Mouse (Mus musculus): ENCODE data around the gene Atp5l. TPM values are rescaled to one million over a fixed set of nuclear protein-coding genes. Genes with fewer than 3 reads are reported as not detected.
A peak's percentile ranks its signal among the peaks of the same experiment; 100 is the strongest.

Atp5l gene
- total and polyA plus RNA-seq, 3 experiments = 1,092 to 1,698 (median 1,478) TPM

DNA sequence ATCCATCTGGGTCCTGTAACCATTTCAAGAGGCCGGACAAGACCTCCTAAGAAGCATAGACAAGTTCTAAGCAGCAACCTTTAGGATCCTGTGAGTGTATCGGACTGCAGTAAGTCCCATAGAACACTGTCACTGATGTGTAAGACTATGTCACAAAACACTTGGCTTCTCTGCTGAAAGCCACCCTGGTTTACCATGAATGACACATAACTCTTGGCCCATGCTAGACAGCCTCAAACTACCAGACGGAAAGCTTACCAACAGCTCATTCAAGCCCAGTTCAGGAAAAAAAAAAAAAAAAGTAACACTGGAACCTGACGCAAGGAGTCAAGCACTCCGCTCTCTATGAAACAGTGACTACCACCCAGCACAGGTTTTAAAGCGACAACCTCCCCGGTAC lies 42.9 kb downstream of the Atp5l start:
- peaks cover 39% of the 10 kb centered on the region for H3K36me3 ChIP-seq (ENCODE audit: control insufficient read depth, insufficient read depth, low read length)
- no peak overlapping the region for H3K4me3 ChIP-seq
- H3K9ac ChIP-seq (ENCODE audit: low read depth, low read length) = no peak overlapping the region
- no peaks in the 10 kb centered on the region for H3K27me3 ChIP-seq (ENCODE audit: control insufficient read depth, insufficient read depth, low read length)
- H3K27ac ChIP-seq = no peak overlapping the region
- TF ChIP-seq POLR2A (IDR thresholded peaks at IDR 0.05; ENCODE audit: insufficient read depth, low read depth, low read length) = no peak
- intact Hi-C loops (cut with DNase I) = no loop called here
- peaks cover 15% of the 10 kb centered on the region for H3K79me2 ChIP-seq (replicated peaks; ENCODE audit: control insufficient read depth, insufficient read depth, low read length)
- H3K4me1 ChIP-seq (ENCODE audit: control insufficient read depth, insufficient read depth, low read length) = peaks cover 20% of the 10 kb centered on the region
- WGBS = 75% methylated on average over 7 of the region's 7 CpGs
- no peak for DNase-seq

DNA sequence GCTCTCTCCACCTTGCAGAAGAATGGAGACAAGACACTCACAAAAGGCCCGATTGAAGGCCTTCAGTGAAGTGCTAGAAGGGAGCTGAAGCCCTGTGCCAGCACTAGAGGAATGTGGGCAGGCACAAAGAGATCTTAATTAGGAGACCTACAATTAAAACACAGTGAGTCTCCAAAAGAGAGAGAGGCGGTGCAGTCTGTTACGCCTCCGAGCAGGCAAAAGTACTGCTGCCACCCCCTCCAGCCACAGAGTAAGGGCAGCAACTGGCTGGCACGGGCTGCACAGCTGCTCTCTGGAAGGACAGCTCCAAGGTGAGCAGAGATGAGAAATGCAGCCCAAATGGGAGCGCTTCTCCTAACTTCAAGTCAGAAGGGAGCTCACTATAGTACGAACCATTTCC lies 45.1 kb downstream of the Atp5l start:
- Histone ChIP-seq H3K27ac (peak overlapping the region; percentile 59), H3K36me3 (ENCODE audit: control insufficient read depth, insufficient read depth, low read length) (peaks cover 46% of the 10 kb centered on the region), H3K9ac (ENCODE audit: low read depth, low read length) (peak overlapping the region; percentile 35), H3K79me2 (replicated peaks; ENCODE audit: control insufficient read depth, insufficient read depth, low read length) (peaks cover 23% of the 10 kb centered on the region), H3K4me1 (ENCODE audit: control insufficient read depth, insufficient read depth, low read length) (peaks cover 26% of the 10 kb centered on the region), H3K4me3 (no peak overlapping the region), H3K27me3 (ENCODE audit: control insufficient read depth, insufficient read depth, low read length) (no peaks in the 10 kb centered on the region)
- DNase-seq = peak; percentile 34 to 56
- no peak for TF ChIP-seq CTCF (IDR thresholded peaks at IDR 0.05)
- 0 out of 2 replicates have a peak, but pooled peaks have one; percentile 12 for TF ChIP-seq POLR2A (IDR thresholded peaks at IDR 0.05; ENCODE audit: insufficient read depth, low read depth, low read length)
- 52% methylated on average over 7 of the region's 7 CpGs for WGBS
- intact Hi-C loops (cut with DNase I) = no loop called here

DNA sequence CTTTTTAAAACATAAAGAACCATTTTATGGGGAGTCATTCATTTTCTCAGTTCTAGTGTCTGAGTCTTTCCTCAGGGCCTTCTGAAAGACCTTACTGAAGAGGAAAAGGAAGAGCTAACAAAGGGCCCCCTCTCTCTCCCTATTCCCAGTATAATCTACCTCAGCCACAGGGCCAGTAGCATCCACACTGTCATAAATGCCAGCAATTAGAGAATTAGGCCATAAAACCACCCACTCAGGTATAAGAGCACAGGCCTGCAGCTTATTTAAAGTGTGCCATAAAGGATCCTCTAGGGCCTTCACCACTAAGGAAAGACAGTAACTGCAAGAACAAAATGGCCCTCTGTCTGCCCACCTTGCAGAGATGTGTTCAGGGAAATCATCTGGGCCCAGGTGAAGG lies 46.3 kb downstream of the Atp5l start:
- no peak for DNase-seq
- intact Hi-C loops (cut with DNase I) = no loop called here
- Histone ChIP-seq H3K79me2 (replicated peaks; ENCODE audit: control insufficient read depth, insufficient read depth, low read length) (peaks cover 24% of the 10 kb centered on the region), H3K36me3 (ENCODE audit: control insufficient read depth, insufficient read depth, low read length) (peaks cover 49% of the 10 kb centered on the region), H3K4me3 (no peak overlapping the region), H3K9ac (ENCODE audit: low read depth, low read length) (no peak overlapping the region), H3K27ac (no peak overlapping the region), H3K4me1 (ENCODE audit: control insufficient read depth, insufficient read depth, low read length) (peaks cover 24% of the 10 kb centered on the region), H3K27me3 (ENCODE audit: control insufficient read depth, insufficient read depth, low read length) (no peaks in the 10 kb centered on the region)
- TF ChIP-seq EP300 (IDR thresholded peaks at IDR 0.05; ENCODE audit: insufficient read depth, low read depth, low read length) (no peak), POLR2A (IDR thresholded peaks at IDR 0.05; ENCODE audit: insufficient read depth, low read depth, low read length) (no peak), CTCF (IDR thresholded peaks at IDR 0.05) (no peak)

DNA sequence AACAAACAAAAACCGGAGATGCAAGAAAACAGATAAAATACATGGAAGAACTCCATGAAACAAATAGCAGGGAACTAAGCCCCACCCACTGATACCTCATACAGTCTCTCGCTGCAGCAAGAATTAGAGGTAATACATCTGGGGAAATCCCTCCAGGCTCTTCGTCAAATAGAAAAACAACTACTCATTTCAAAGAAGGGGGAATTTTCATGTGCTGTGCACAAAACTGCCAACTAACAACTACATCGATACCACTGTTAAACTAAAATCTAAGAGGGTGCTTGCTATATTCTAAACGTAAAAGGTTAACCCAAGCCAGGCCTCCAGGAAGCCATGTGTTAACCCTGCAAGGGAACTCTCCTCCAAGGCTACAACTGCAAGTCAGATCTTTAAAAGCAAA lies 46.9 kb downstream of the Atp5l start:
- Histone ChIP-seq H3K79me2 (replicated peaks; ENCODE audit: control insufficient read depth, insufficient read depth, low read length) (peaks cover 24% of the 10 kb centered on the region), H3K9ac (ENCODE audit: low read depth, low read length) (no peak overlapping the region), H3K4me3 (no peak overlapping the region), H3K36me3 (ENCODE audit: control insufficient read depth, insufficient read depth, low read length) (peaks cover 48% of the 10 kb centered on the region), H3K27me3 (ENCODE audit: control insufficient read depth, insufficient read depth, low read length) (no peaks in the 10 kb centered on the region), H3K27ac (no peak overlapping the region), H3K4me1 (ENCODE audit: control insufficient read depth, insufficient read depth, low read length) (peaks cover 24% of the 10 kb centered on the region)
- 37% methylated on average over 5 of the region's 5 CpGs for WGBS
- no peak for DNase-seq
- no peak for TF ChIP-seq POLR2A (IDR thresholded peaks at IDR 0.05; ENCODE audit: insufficient read depth, low read depth, low read length)
- TF ChIP-seq CTCF (IDR thresholded peaks at IDR 0.05) = no peak
- TF ChIP-seq EP300 (IDR thresholded peaks at IDR 0.05; ENCODE audit: insufficient read depth, low read depth, low read length) = no peak
- intact Hi-C loops (cut with DNase I) = no loop called here

- Histone ChIP-seq H3K36me3 (ENCODE audit: control insufficient read depth, insufficient read depth, low read length) (peaks cover 41% of the 10 kb centered on the region), H3K27ac (no peak overlapping the region), H3K9ac (ENCODE audit: low read depth, low read length) (no peak overlapping the region), H3K4me1 (ENCODE audit: control insufficient read depth, insufficient read depth, low read length) (peaks cover 31% of the 10 kb centered on the region), H3K27me3 (ENCODE audit: control insufficient read depth, insufficient read depth, low read length) (no peaks in the 10 kb centered on the region), H3K79me2 (replicated peaks; ENCODE audit: control insufficient read depth, insufficient read depth, low read length) (peaks cover 22% of the 10 kb centered on the region), H3K4me3 (no peak overlapping the region)
- peak; percentile 27 to 52 for DNase-seq
- TF ChIP-seq EP300 (IDR thresholded peaks at IDR 0.05; ENCODE audit: insufficient read depth, low read depth, low read length) (no peak), POLR2A (IDR thresholded peaks at IDR 0.05; ENCODE audit: insufficient read depth, low read depth, low read length) (no peak), CTCF (IDR thresholded peaks at IDR 0.05) (no peak)
- intact Hi-C loops (cut with DNase I) = no loop called here
- WGBS = 61% methylated on average over 13 of the region's 13 CpGs
Observed at GRCm38 (mm10) chr9:44868336-44869094, 52.0 kb downstream of the Atp5l start.

DNA sequence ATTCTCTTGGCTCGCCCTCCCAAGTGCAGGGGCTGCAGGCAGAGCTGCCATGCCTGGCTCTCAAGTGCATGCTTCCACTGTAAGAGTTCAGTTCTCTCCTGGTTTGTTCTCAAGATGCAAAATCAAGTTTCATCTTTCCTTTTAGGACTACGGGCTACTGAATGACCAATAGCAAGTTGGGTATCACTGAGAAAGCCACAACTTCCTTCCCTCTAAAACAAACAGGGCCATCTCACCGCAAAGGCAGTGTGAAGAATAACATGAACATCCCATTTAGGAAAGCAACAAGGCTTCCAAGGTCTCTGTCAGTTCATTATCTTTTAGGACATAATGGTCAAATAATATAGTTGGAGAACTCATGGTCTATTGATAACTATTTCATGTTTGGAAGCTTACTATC lies 52.9 kb downstream of the Atp5l start:
- no peak for DNase-seq
- Histone ChIP-seq H3K9ac (ENCODE audit: low read depth, low read length) (no peak overlapping the region), H3K4me1 (ENCODE audit: control insufficient read depth, insufficient read depth, low read length) (peaks cover 28% of the 10 kb centered on the region), H3K36me3 (ENCODE audit: control insufficient read depth, insufficient read depth, low read length) (peaks cover 36% of the 10 kb centered on the region), H3K79me2 (replicated peaks; ENCODE audit: control insufficient read depth, insufficient read depth, low read length) (peaks cover 20% of the 10 kb centered on the region), H3K4me3 (no peak overlapping the region), H3K27ac (no peak overlapping the region), H3K27me3 (ENCODE audit: control insufficient read depth, insufficient read depth, low read length) (no peaks in the 10 kb centered on the region)
- no peak for TF ChIP-seq EP300 (IDR thresholded peaks at IDR 0.05; ENCODE audit: insufficient read depth, low read depth, low read length)
- TF ChIP-seq POLR2A (IDR thresholded peaks at IDR 0.05; ENCODE audit: insufficient read depth, low read depth, low read length) = no peak
- no peak for TF ChIP-seq CTCF (IDR thresholded peaks at IDR 0.05)
- intact Hi-C loops (cut with DNase I) = loop anchor here (2.0 kb wide), 1 partner anchor 13 kb away; the partner anchor contains the start of gene Kmt2a
- WGBS = 49% methylated on average over 3 of the region's 3 CpGs

Data from heart, adult 2 months (tissue).